22 mouse cellular contexts compared by ENCODE assay signal in the genomic region with DNA sequence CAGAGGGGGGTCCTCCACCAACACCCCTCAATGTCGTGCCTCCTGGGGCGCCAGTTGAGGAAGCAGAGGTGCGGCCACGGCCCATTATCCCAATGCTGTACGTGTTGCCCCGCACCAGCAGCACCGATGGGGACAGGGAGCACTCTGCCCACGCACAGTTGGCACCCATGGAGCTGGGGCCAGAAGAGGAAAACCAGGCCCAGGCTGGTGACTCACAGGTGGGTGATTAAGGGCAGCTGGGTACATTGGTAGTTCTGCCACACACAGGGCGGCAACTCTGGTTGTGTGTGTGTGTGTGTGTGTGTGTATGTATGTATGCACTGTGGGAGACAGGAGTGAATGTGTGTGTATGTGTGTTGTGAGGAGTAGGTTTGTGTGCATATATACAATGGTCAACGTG.
DNase-seq lines count a peak whose midpoint lies in the region; ATAC-seq lines count a peak whose summit lies in the region.
"Had no signal": no experiment of that assay in that cellular context is flagged by ENCODE, and none has a peak within 500 bp of the region (broad histone marks: within the 10 kb centered on the region; RNA-seq: fewer than 3 reads in every experiment).

No protein-coding gene starts in this region.

- no peak for ATAC-seq in CD4-positive, CD25-positive, alpha-beta regulatory T cell, adult 4 months
- ATAC-seq: forebrain, embryonic 15.5 days; intestine, embryonic 16.5 days; midbrain, embryonic 16.5 days had no signal

- peak; percentile 65 for DNase-seq in adrenal gland, adult 2 months
- DNase-seq in adrenal gland, adult 18-20 months (ENCODE audit: low spot score in 2 of 2): no peak
- peak; percentile 40 for DNase-seq in right cerebral cortex, adult 18-20 months
- no peak for DNase-seq in right cerebral cortex, postnatal 14 days
- peak; percentile 77 for DNase-seq in brain, adult 2 months (ENCODE audit: low read depth, low spot score)
- DNase-seq in T-cell, adult 2 months (ENCODE audit: low spot score): no peak
- DNase-seq: cerebellum, adult 9-10 months; embryo, embryonic 11 days; heart, adult 2 months; heart, postnatal 4 days; kidney, adult 9 months; kidney, postnatal 10 days; layer of hippocampus, adult 9-11 months; liver; lung, embryonic 14.5 days; lung, postnatal 14 days; right cerebral cortex, postnatal 25 days; thymus, postnatal 14 days had no signal

Comparison
In these comparisons a context has a peak if more than half of its experiments do, and no peak if none do; other contexts are left out.
1. DNase-seq: peak in adrenal gland, adult 2 months (single experiment), right cerebral cortex, adult 18-20 months (single experiment) and brain, adult 2 months (single experiment); none in adrenal gland, adult 18-20 months (0 of 2), right cerebral cortex, postnatal 14 days (single experiment) and T-cell, adult 2 months (single experiment).